9 mouse cellular contexts compared by ENCODE assay signal in the genomic region with DNA sequence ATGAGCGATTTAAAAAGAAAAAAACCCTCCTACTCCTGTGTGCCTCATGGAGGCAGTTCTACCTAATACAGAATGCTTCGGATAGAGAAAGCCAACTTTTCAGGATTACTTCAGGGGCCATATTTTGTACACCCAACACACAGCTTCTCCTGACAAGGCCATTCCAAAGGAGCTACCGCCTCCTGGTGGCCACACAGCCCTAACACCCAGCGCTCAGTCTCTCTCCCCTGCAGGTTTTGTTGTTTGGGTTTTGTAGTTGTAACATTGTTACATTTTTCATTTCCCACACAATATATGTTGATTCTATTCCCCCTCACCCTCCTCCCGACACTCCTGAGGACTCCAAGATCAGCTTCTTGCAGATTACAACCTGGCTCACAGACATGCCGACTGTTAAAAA. TPM values are rescaled to one million over a fixed set of nuclear protein-coding genes. Genes with fewer than 3 reads are reported as not detected.
A peak's percentile ranks its signal among the peaks of the same experiment; 100 is the strongest.
DNase-seq lines count a peak whose midpoint lies in the region; TF ChIP-seq lines count a peak whose summit lies in the region.
"Had no signal": no experiment of that assay in that cellular context is flagged by ENCODE, and none has a peak within 500 bp of the region (broad histone marks: within the 10 kb centered on the region; RNA-seq: fewer than 3 reads in every experiment).

No protein-coding gene starts in this region.

- intact Hi-C loops in heart, postnatal 10 days (cut with DNase I): loop anchor here (1.0 kb wide), 1 partner anchor 366 kb away; no protein-coding TSS in a partner anchor

- peak; percentile 28 to 67 for DNase-seq in heart, postnatal 10 days
- DNase-seq in heart, embryonic 10.5 days (ENCODE audit: low spot score): no peak
- peak in 1 of 2 experiments; percentile 43 for DNase-seq in spleen, adult 2 months (ENCODE audit: low read depth in 1 of 2, low spot score in 2 of 2)
- DNase-seq in spleen, postnatal 36 days (ENCODE audit: low spot score in 2 of 2): no peak
- peak; percentile 83 for DNase-seq in brain, adult 2 months (ENCODE audit: low read depth, low spot score)
- DNase-seq in layer of hippocampus, postnatal 25 days (ENCODE audit: extremely low spot score in 1 of 2, low spot score in 1 of 2): peak; percentile 51 to 79
- no peak for DNase-seq in ovary, postnatal 10 days (ENCODE audit: low spot score)

- peaks cover 2% of the 10 kb centered on the region; the same call in 1 of the 2 replicates for H3K27me3 ChIP-seq in heart, embryonic 10.5 days (ENCODE audit: insufficient read depth, poor library complexity, severe bottlenecking)
- H3K27me3 ChIP-seq in spleen, adult 2 months (ENCODE audit: control insufficient read depth, insufficient read depth, low read length): no peaks in the 10 kb centered on the region
- H3K27me3 ChIP-seq in small intestine, adult 2 months (ENCODE audit: control insufficient read depth, insufficient read depth, low read length): no peaks in the 10 kb centered on the region

- WGBS in heart, embryonic 10.5 days: 24% methylated on average over 6 of the region's 6 CpGs
- 32% methylated on average over 6 of the region's 6 CpGs for WGBS in spleen, adult 2 months
- 29% methylated on average over 6 of the region's 6 CpGs for WGBS in small intestine, adult 2 months

- H3K9me3 ChIP-seq in heart, embryonic 10.5 days: no peaks in the 10 kb centered on the region

- H3K4me1 ChIP-seq in heart, embryonic 10.5 days: peaks cover 18% of the 10 kb centered on the region
- H3K4me1 ChIP-seq in spleen, adult 2 months (ENCODE audit: control insufficient read depth, insufficient read depth, insufficient read length): peaks cover 4% of the 10 kb centered on the region; the same call in 1 of the 2 replicates
- H3K4me1 ChIP-seq in small intestine, adult 2 months (ENCODE audit: control insufficient read depth, insufficient read depth, insufficient read length, low read length): no peaks in the 10 kb centered on the region; the same call in none of the 2 replicates

- no peak overlapping the region for H3K27ac ChIP-seq in heart, embryonic 10.5 days
- H3K27ac ChIP-seq in spleen, adult 2 months (ENCODE audit: insufficient read depth, low read length): no peak overlapping the region
- no peak overlapping the region for H3K27ac ChIP-seq in small intestine, adult 2 months (ENCODE audit: insufficient read depth, low read depth, low read length)

- H3K36me3 ChIP-seq in heart, embryonic 10.5 days: no peaks in the 10 kb centered on the region
- H3K36me3 ChIP-seq in spleen, adult 2 months (ENCODE audit: control insufficient read depth, insufficient read depth, low read length): no peaks in the 10 kb centered on the region
- H3K36me3 ChIP-seq in small intestine, adult 2 months (ENCODE audit: control insufficient read depth, insufficient read depth, low read length): no peaks in the 10 kb centered on the region

- no peak overlapping the region for H3K4me3 ChIP-seq in heart, embryonic 10.5 days
- H3K4me3 ChIP-seq in spleen, adult 2 months (ENCODE audit: extremely low read depth, insufficient read depth, insufficient read length): no peak overlapping the region
- H3K4me3 ChIP-seq in small intestine, adult 2 months (ENCODE audit: low read depth, low read length): no peak overlapping the region

- no peak for TF ChIP-seq POLR2A in spleen, adult 2 months (IDR thresholded peaks at IDR 0.05; ENCODE audit: low read depth, low read length)
- no peak for TF ChIP-seq POLR2A in small intestine, adult 2 months (IDR thresholded peaks at IDR 0.05; ENCODE audit: low read depth, low read length)

- peak; percentile 56; the same call in 1 of the 2 replicates for TF ChIP-seq CTCF in spleen, adult 2 months (IDR thresholded peaks at IDR 0.05; ENCODE audit: extremely low read depth, insufficient read depth, insufficient read length, insufficient replicate concordance)
- TF ChIP-seq CTCF in small intestine, adult 2 months (IDR thresholded peaks at IDR 0.05; ENCODE audit: extremely low read depth, insufficient read length, insufficient replicate concordance, low read depth, low read length): peak; percentile 69; the same call in 1 of the 2 replicates

RNA-seq across cellular contexts. Expression of gene Ficd, which starts 3.4 kb away (rescaled TPM):
- 1 to 10 TPM; 5.4 to 5.8 TPM for total RNA-seq in heart, postnatal 10 days (2021)
- polyA plus RNA-seq in heart, embryonic 10.5 days (2016; fragmentation: Nextera tagmentation; extraction: Ambion mirVana): 5.3 and 6.4 TPM in 2 replicates
- polyA plus RNA-seq in spleen, adult 2 months (2012; rRNA removed): 5.0 and 6.4 TPM in 2 replicates
- 10 to 100 TPM; 12.8 to 13.1 TPM for total RNA-seq in layer of hippocampus, postnatal 25 days (2021)
- polyA plus RNA-seq in small intestine, adult 2 months (2012; rRNA removed): 4.1 and 4.7 TPM in 2 replicates

RNA-seq across cellular contexts. Expression of gene 1700069L16Rik, which starts 7.6 kb away (rescaled TPM):
- total RNA-seq in heart, postnatal 10 days (2021): not detected
- polyA plus RNA-seq in heart, embryonic 10.5 days (2016; fragmentation: Nextera tagmentation; extraction: Ambion mirVana): not detected in 2 replicates
- not detected in 2 replicates for polyA plus RNA-seq in spleen, adult 2 months (2012; rRNA removed)
- total RNA-seq in layer of hippocampus, postnatal 25 days (2021): not detected
- polyA plus RNA-seq in small intestine, adult 2 months (2012; rRNA removed): not detected in 2 replicates
- total RNA-seq: layer of hippocampus, postnatal 36 days had no signal

RNA-seq across cellular contexts. Expression of gene Sart3, which starts 40.1 kb away (rescaled TPM):
- 10 to 100 TPM; 19.6 to 20.5 TPM for total RNA-seq in heart, postnatal 10 days (2021)
- polyA plus RNA-seq in heart, embryonic 10.5 days (2016; fragmentation: Nextera tagmentation; extraction: Ambion mirVana): 46.0 and 63.9 TPM in 2 replicates
- 27.2 and 28.0 TPM in 2 replicates for polyA plus RNA-seq in spleen, adult 2 months (2012; rRNA removed)
- 10 to 100 TPM; 41.0 to 47.6 TPM for total RNA-seq in layer of hippocampus, postnatal 25 days (2021)
- polyA plus RNA-seq in small intestine, adult 2 months (2012; rRNA removed): 9.3 and 10.7 TPM in 2 replicates

RNA-seq across cellular contexts. Expression of gene Iscu, which starts 40.4 kb away (rescaled TPM):
- total RNA-seq in heart, postnatal 10 days (2021): 100 to 1,000 TPM; 122 to 123 TPM
- 98.7 and 105 TPM in 2 replicates for polyA plus RNA-seq in heart, embryonic 10.5 days (2016; fragmentation: Nextera tagmentation; extraction: Ambion mirVana)
- polyA plus RNA-seq in spleen, adult 2 months (2012; rRNA removed): 77.5 and 79.7 TPM in 2 replicates
- total RNA-seq in layer of hippocampus, postnatal 25 days (2021): 100 to 1,000 TPM; 115 to 126 TPM
- polyA plus RNA-seq in small intestine, adult 2 months (2012; rRNA removed): 31.2 and 57.5 TPM in 2 replicates

Comparison
In these comparisons a context has a peak if more than half of its experiments do, and no peak if none do; other contexts are left out.
1. DNase-seq: peak in heart, postnatal 10 days (2 of 2), brain, adult 2 months (single experiment) and layer of hippocampus, postnatal 25 days (2 of 2); none in heart, embryonic 10.5 days (single experiment), spleen, postnatal 36 days (0 of 2) and ovary, postnatal 10 days (single experiment).